Mouse (Mus musculus): ENCODE measurements at regions not wholly inside any gene's neighbourhood (a gene's known extent, or its start where the extent isn't known, plus 50 kb on each side); places are given as distances from the start of the nearest gene placed in this dataset.

GRCm38 (mm10) chr13:59210828-59211227 lies 374.2 kb downstream of the Agtpbp1 start:
- Histone ChIP-seq H3K27me3 (ENCODE audit: control insufficient read depth, insufficient read depth, low read length) (no peaks in the 10 kb centered on the region), H3K9me3 (ENCODE audit: control insufficient read depth, low read length) (no peaks in the 10 kb centered on the region), H3K4me1 (ENCODE audit: control insufficient read depth, insufficient read depth, low read length) (no peaks in the 10 kb centered on the region), H3K9ac (ENCODE audit: low read length) (no peak overlapping the region), H3K27ac (replicated peaks; ENCODE audit: low read depth, low read length) (no peak overlapping the region), H3K36me3 (ENCODE audit: control insufficient read depth, insufficient read depth, low read length) (no peaks in the 10 kb centered on the region), H3K4me3 (ENCODE audit: low read depth, low read length) (no peak overlapping the region), H3K4me2 (ENCODE audit: low read depth, severe bottlenecking) (no peak overlapping the region)
- WGBS: 65% methylated on average over 5 of the region's 5 CpGs
- ATAC-seq (ENCODE audit: insufficient number of reproducible peaks, low FRiP score, low TSS enrichment, low read depth) (no peak), DNase-seq (ENCODE audit: low spot score) (no peak)

GRCm38 (mm10) chr13:59206186-59206585 lies 378.8 kb downstream of the Agtpbp1 start:
- no peak overlapping the region for H3K4me2 ChIP-seq (ENCODE audit: low read depth, severe bottlenecking)
- no peaks in the 10 kb centered on the region for H3K27me3 ChIP-seq (ENCODE audit: control insufficient read depth, insufficient read depth, low read length)
- 86% methylated on average over 3 of the region's 3 CpGs for WGBS
- H3K27ac ChIP-seq (replicated peaks; ENCODE audit: low read depth, low read length): no peak overlapping the region
- no peak overlapping the region for H3K9ac ChIP-seq (ENCODE audit: low read length)
- no peaks in the 10 kb centered on the region for H3K9me3 ChIP-seq (ENCODE audit: control insufficient read depth, low read length)
- ATAC-seq (ENCODE audit: insufficient number of reproducible peaks, low FRiP score, low TSS enrichment, low read depth) (no peak), DNase-seq (ENCODE audit: low spot score) (no peak)
- no peak overlapping the region for H3K4me3 ChIP-seq (ENCODE audit: low read depth, low read length)
- H3K4me1 ChIP-seq (ENCODE audit: control insufficient read depth, insufficient read depth, low read length): no peaks in the 10 kb centered on the region
- no peaks in the 10 kb centered on the region for H3K36me3 ChIP-seq (ENCODE audit: control insufficient read depth, insufficient read depth, low read length)

DNA sequence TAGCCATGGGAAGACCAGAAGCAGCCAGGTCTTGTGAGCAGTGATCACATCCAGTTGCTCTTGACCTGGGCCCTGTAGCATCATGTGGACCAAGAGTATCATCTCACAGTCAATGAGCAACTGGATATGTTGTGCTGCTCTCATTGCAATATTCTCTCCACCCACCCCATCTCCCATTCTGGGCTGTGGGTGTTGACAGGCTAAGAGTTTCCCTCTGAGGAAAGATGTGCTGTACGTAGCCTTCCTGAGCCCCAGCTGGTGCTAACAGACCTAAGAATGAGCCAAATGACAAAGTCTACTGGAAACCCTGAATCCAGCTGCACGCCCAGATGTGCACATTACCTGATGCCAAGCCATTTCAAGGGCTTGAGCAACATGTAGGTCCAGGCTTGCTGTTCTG lies 380.5 kb downstream of the Agtpbp1 start:
- Histone ChIP-seq H3K9ac (ENCODE audit: low read length) (no peak overlapping the region), H3K4me2 (ENCODE audit: low read depth, severe bottlenecking) (no peak overlapping the region), H3K4me1 (ENCODE audit: control insufficient read depth, insufficient read depth, low read length) (no peaks in the 10 kb centered on the region), H3K9me3 (ENCODE audit: control insufficient read depth, low read length) (no peaks in the 10 kb centered on the region), H3K27me3 (ENCODE audit: control insufficient read depth, insufficient read depth, low read length) (no peaks in the 10 kb centered on the region), H3K27ac (replicated peaks; ENCODE audit: low read depth, low read length) (no peak overlapping the region), H3K4me3 (ENCODE audit: low read depth, low read length) (no peak overlapping the region), H3K36me3 (ENCODE audit: control insufficient read depth, insufficient read depth, low read length) (no peaks in the 10 kb centered on the region)
- WGBS: 96% methylated on average over 2 of the region's 2 CpGs
- ATAC-seq (ENCODE audit: insufficient number of reproducible peaks, low FRiP score, low TSS enrichment, low read depth) (no peak), DNase-seq (ENCODE audit: low spot score) (no peak)

DNA sequence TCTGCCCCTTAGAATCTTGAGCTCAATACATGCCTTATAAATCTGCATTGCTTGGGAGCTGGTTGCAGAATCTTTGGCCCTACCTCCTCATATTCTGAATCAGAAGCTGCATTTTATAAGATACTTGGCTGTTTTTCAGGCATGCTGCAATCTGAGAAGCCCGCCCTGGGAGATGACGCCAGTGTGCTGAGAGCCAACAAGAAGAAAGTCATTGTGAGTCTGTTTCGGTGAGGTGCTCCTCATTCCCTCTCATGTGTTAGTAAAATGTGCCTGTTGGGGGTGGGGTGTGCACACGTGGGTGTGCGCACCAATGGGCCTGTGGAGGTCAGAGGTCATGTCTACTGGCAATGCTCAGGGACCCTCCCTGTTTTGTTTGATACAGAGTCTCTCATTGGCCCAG lies 388.7 kb downstream of the Agtpbp1 start:
- no peaks in the 10 kb centered on the region for H3K27me3 ChIP-seq (ENCODE audit: control insufficient read depth, insufficient read depth, low read length)
- H3K4me3 ChIP-seq (ENCODE audit: low read depth, low read length): no peak overlapping the region
- WGBS: 79% methylated on average over 5 of the region's 5 CpGs
- H3K4me1 ChIP-seq (ENCODE audit: control insufficient read depth, insufficient read depth, low read length): no peaks in the 10 kb centered on the region
- ATAC-seq (ENCODE audit: insufficient number of reproducible peaks, low FRiP score, low TSS enrichment, low read depth) (no peak), DNase-seq (ENCODE audit: low spot score) (no peak)
- H3K27ac ChIP-seq (replicated peaks; ENCODE audit: low read depth, low read length): no peak overlapping the region
- H3K9me3 ChIP-seq (ENCODE audit: control insufficient read depth, low read length): no peaks in the 10 kb centered on the region
- H3K36me3 ChIP-seq (ENCODE audit: control insufficient read depth, insufficient read depth, low read length): no peaks in the 10 kb centered on the region
- no peak overlapping the region for H3K4me2 ChIP-seq (ENCODE audit: low read depth, severe bottlenecking)
- no peak overlapping the region for H3K9ac ChIP-seq (ENCODE audit: low read length)

- H3K27me3 ChIP-seq (ENCODE audit: control insufficient read depth, insufficient read depth, low read length): no peaks in the 10 kb centered on the region
- no peak for ATAC-seq (ENCODE audit: insufficient number of reproducible peaks, low FRiP score, low TSS enrichment, low read depth)
- no peak overlapping the region for H3K4me2 ChIP-seq (ENCODE audit: low read depth, severe bottlenecking)
- no peak overlapping the region for H3K9ac ChIP-seq (ENCODE audit: low read length)
- H3K9me3 ChIP-seq (ENCODE audit: control insufficient read depth, low read length): no peaks in the 10 kb centered on the region
- H3K4me3 ChIP-seq (ENCODE audit: low read depth, low read length): no peak overlapping the region
- no peak overlapping the region for H3K27ac ChIP-seq (replicated peaks; ENCODE audit: low read depth, low read length)
- H3K36me3 ChIP-seq (ENCODE audit: control insufficient read depth, insufficient read depth, low read length): no peaks in the 10 kb centered on the region
- WGBS: 86% methylated on average over 11 of the region's 11 CpGs
- no peak for DNase-seq (ENCODE audit: low spot score)
- no peaks in the 10 kb centered on the region for H3K4me1 ChIP-seq (ENCODE audit: control insufficient read depth, insufficient read depth, low read length)
Observed at GRCm38 (mm10) chr13:59188431-59188830, 382.1 kb downstream of the Ntrk2 start.
